Mouse (Mus musculus) adrenal gland, adult 18-20 months (tissue): ENCODE measurements around the gene Agap1. TPM values are rescaled to one million over a fixed set of nuclear protein-coding genes. Genes with fewer than 3 reads are reported as not detected.

ENCODE experiments used
- DNase-seq, 2 experiments: peaks; one replicate each; pipeline ENCODE4 v3.0.0; 2021 to 2022; ENCODE audit warnings: low spot score in 2 of 2
- total RNA-seq, 2 experiments: library from RNA; stranded (reverse); gene quantifications; 1 replicate in 1 of 2; 2 replicates in 1 of 2; pipeline ENCODE4 v1.2.3; 2021

The Agap1 gene
- total RNA-seq, 2 experiments from 2014 or later: 44.7 to 59.1 TPM

GRCm38 (mm10) chr1:89456456-89456855 is 1.9 kb downstream of the Agap1 start:
- DNase-seq: no peak

- DNase-seq: no peak
These were observed 2.8 kb downstream of the Agap1 start for GRCm38 (mm10) chr1:89457126-89458031.

- no peak for DNase-seq
These were observed 7.3 kb downstream of the Agap1 start for GRCm38 (mm10) chr1:89461881-89462280.

- DNase-seq: no peak
These were observed 8.5 kb downstream of the Agap1 start for GRCm38 (mm10) chr1:89463138-89463537.

GRCm38 (mm10) chr1:89465417-89466002 is 10.9 kb downstream of the Agap1 start:
- no peak for DNase-seq

GRCm38 (mm10) chr1:89467321-89468069 is 12.9 kb downstream of the Agap1 start:
- no peak for DNase-seq

GRCm38 (mm10) chr1:89468141-89468540 is 13.5 kb downstream of the Agap1 start:
- DNase-seq: no peak

- no peak for DNase-seq
These were observed 16.8 kb downstream of the Agap1 start for GRCm38 (mm10) chr1:89471430-89471829.

GRCm38 (mm10) chr1:89471891-89472290 is 17.3 kb downstream of the Agap1 start:
- DNase-seq: no peak

GRCm38 (mm10) chr1:89473946-89474345 is 19.3 kb downstream of the Agap1 start:
- no peak for DNase-seq

GRCm38 (mm10) chr1:89474853-89475252 is 20.2 kb downstream of the Agap1 start:
- no peak for DNase-seq

GRCm38 (mm10) chr1:89477033-89477432 is 22.4 kb downstream of the Agap1 start:
- DNase-seq: no peak

GRCm38 (mm10) chr1:89478571-89479460 is 24.2 kb downstream of the Agap1 start:
- no peak for DNase-seq

GRCm38 (mm10) chr1:89481154-89481553 is 26.5 kb downstream of the Agap1 start:
- DNase-seq: no peak

- no peak for DNase-seq
These were observed 28.2 kb downstream of the Agap1 start for GRCm38 (mm10) chr1:89482812-89483211.

GRCm38 (mm10) chr1:89486891-89487290 is 32.3 kb downstream of the Agap1 start:
- DNase-seq: no peak

GRCm38 (mm10) chr1:89489111-89489971 is 34.7 kb downstream of the Agap1 start:
- no peak for DNase-seq

GRCm38 (mm10) chr1:89493177-89493576 is 38.6 kb downstream of the Agap1 start:
- DNase-seq: no peak

GRCm38 (mm10) chr1:89494816-89495215 is 40.2 kb downstream of the Agap1 start:
- DNase-seq: no peak

- DNase-seq: no peak
These were observed 41.6 kb downstream of the Agap1 start for GRCm38 (mm10) chr1:89496204-89496603.
